Mouse (Mus musculus): ENCODE data around the gene Sult4a1. TPM values are rescaled to one million over a fixed set of nuclear protein-coding genes. Genes with fewer than 3 reads are reported as not detected.

The Sult4a1 gene
- polyA plus RNA-seq, 1 experiment from 2014 or later: 0.24 TPM

DNA sequence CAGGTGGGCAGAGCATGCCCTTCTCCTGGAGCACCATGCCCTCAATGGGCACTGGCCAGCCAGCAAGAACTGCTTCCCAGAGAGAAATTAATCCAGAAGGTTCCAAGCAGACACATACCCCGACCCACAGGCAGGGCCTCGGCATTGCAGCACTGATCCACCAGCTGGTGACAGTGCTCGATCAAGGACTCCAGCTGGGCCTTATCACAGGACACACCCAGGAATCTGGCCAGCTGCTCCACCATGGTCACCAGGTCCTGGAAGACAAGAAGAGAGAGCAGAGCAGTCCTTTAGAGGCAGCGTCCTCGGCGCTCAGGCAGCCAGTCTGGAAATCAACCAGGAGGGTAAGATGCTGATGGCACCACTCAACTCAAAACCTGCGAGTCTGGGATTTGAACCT, 25.5 kb downstream of the Sult4a1 start:
- ATAC-seq: peak; percentile 81
- WGBS: 24% methylated on average over 7 of the region's 7 CpGs
- TF ChIP-seq CTCF (IDR thresholded peaks at IDR 0.05) (0 out of 2 replicates have a peak, but pooled peaks have one; percentile 13), EP300 (IDR thresholded peaks at IDR 0.05) (no peak)

DNA sequence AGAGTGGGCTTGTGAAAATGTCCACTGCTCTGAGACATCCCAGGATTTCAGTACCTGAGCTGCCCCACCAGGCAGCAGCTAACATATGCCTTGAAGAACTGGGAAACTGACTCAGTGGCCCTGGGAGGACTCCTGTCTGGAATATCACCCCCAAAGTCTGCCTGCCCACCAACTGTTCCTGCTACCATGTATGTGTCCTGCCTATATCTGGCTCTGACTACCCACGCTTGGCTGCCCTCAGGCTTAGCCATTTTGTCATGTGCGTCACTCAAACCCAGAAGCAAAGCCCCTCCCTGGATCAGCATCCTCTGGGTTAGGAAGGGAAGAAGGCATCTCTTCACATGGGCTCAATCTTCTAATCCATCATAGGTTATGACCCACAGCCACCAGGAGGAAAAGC, 26.0 kb downstream of the Sult4a1 start:
- DNase-seq (ENCODE audit: low spot score) (no peak), ATAC-seq (no peak)
- no peak for TF ChIP-seq CTCF (IDR thresholded peaks at IDR 0.05)
- no peak for TF ChIP-seq EP300 (IDR thresholded peaks at IDR 0.05)
- no peaks in the 10 kb centered on the region for H3K9me3 ChIP-seq (ENCODE audit: low read length)
- H3K4me2 ChIP-seq (replicated peaks; ENCODE audit: low read depth, low read length): no peak overlapping the region
- no peak overlapping the region for H3K27ac ChIP-seq (ENCODE audit: low read length)
- no peaks in the 10 kb centered on the region for H3K27me3 ChIP-seq (replicated peaks; ENCODE audit: insufficient read depth, low read length)
- H3K4me1 ChIP-seq (ENCODE audit: insufficient read depth, low read depth, low read length): no peaks in the 10 kb centered on the region
- no peak overlapping the region for H3K4me3 ChIP-seq (ENCODE audit: low read depth, low read length)
- whole genome bisulfite sequencing: 86% methylated on average over 2 of the region's 2 CpGs
- no peak overlapping the region for H3K9ac ChIP-seq (replicated peaks; ENCODE audit: low read depth)
- no peaks in the 10 kb centered on the region for H3K36me3 ChIP-seq (ENCODE audit: insufficient read depth, low read length)

More for the DNA sequence above, 25.5 kb downstream of the Sult4a1 start:
- Histone ChIP-seq H3K27me3 (replicated peaks; ENCODE audit: insufficient read depth, low read length) (no peaks in the 10 kb centered on the region), H3K9ac (replicated peaks; ENCODE audit: low read depth) (no peak overlapping the region), H3K4me3 (ENCODE audit: low read depth, low read length) (no peak overlapping the region), H3K36me3 (ENCODE audit: insufficient read depth, low read length) (no peaks in the 10 kb centered on the region), H3K4me2 (replicated peaks; ENCODE audit: low read depth, low read length) (no peak overlapping the region), H3K9me3 (ENCODE audit: low read length) (no peaks in the 10 kb centered on the region), H3K27ac (ENCODE audit: low read length) (no peak overlapping the region), H3K4me1 (ENCODE audit: insufficient read depth, low read depth, low read length) (no peaks in the 10 kb centered on the region)
- peak; percentile 71 for DNase-seq (ENCODE audit: low spot score)

- no peak for ATAC-seq
- no peak overlapping the region for H3K27ac ChIP-seq (ENCODE audit: low read length)
- no peak overlapping the region for H3K4me2 ChIP-seq (replicated peaks; ENCODE audit: low read depth, low read length)
- no peaks in the 10 kb centered on the region for H3K27me3 ChIP-seq (replicated peaks; ENCODE audit: insufficient read depth, low read length)
- H3K36me3 ChIP-seq (ENCODE audit: insufficient read depth, low read length): no peaks in the 10 kb centered on the region
- DNase-seq (ENCODE audit: low spot score): no peak
- H3K4me3 ChIP-seq (ENCODE audit: low read depth, low read length): no peak overlapping the region
- H3K4me1 ChIP-seq (ENCODE audit: insufficient read depth, low read depth, low read length): no peaks in the 10 kb centered on the region
- no peaks in the 10 kb centered on the region for H3K9me3 ChIP-seq (ENCODE audit: low read length)
- TF ChIP-seq CTCF (IDR thresholded peaks at IDR 0.05) (no peak), EP300 (IDR thresholded peaks at IDR 0.05) (no peak)
- WGBS: 65% methylated on average over 13 of the region's 13 CpGs
- H3K9ac ChIP-seq (replicated peaks; ENCODE audit: low read depth): no peak overlapping the region
Measured at GRCm38 (mm10) chr15:84078667-84079066, 26.9 kb downstream of the Sult4a1 start.

DNA sequence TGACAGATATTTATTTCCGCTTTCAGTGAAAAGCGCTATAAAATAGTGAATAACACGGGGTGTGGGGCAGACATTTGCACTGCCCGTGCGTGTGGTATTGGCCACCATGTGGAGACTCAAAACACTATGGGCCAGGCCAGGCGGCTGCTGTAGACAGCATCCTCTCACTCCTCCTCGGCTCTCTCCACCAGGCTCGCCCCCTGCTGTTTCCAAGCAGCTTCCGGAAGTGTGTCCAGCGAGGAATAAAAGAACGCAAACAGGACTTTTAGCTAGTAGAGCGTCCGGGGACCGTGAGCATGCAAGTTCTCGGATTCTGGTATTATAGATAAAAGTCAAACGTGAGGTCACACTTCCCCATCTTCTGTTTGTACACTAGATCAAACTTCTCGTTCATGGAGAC, 28.4 kb downstream of the Sult4a1 start:
- Histone ChIP-seq H3K36me3 (ENCODE audit: insufficient read depth, low read length) (no peaks in the 10 kb centered on the region), H3K4me2 (replicated peaks; ENCODE audit: low read depth, low read length) (no peak overlapping the region), H3K4me3 (ENCODE audit: low read depth, low read length) (no peak overlapping the region), H3K4me1 (ENCODE audit: insufficient read depth, low read depth, low read length) (no peaks in the 10 kb centered on the region), H3K27me3 (replicated peaks; ENCODE audit: insufficient read depth, low read length) (no peaks in the 10 kb centered on the region), H3K27ac (ENCODE audit: low read length) (no peak overlapping the region), H3K9me3 (ENCODE audit: low read length) (no peaks in the 10 kb centered on the region), H3K9ac (replicated peaks; ENCODE audit: low read depth) (no peak overlapping the region)
- DNase-seq (ENCODE audit: low spot score) (no peak), ATAC-seq (no peak)
- 56% methylated on average over 17 of the region's 17 CpGs for WGBS
- TF ChIP-seq EP300 (IDR thresholded peaks at IDR 0.05) (no peak), CTCF (IDR thresholded peaks at IDR 0.05) (no peak; the same call in 1 of the 2 replicates)

- Histone ChIP-seq H3K27me3 (replicated peaks; ENCODE audit: insufficient read depth, low read length) (peaks cover 10% of the 10 kb centered on the region; the same call in 1 of the 2 replicates), H3K9me3 (ENCODE audit: low read length) (no peaks in the 10 kb centered on the region), H3K4me3 (ENCODE audit: low read depth, low read length) (no peak overlapping the region), H3K4me1 (ENCODE audit: insufficient read depth, low read depth, low read length) (no peaks in the 10 kb centered on the region), H3K27ac (ENCODE audit: low read length) (no peak overlapping the region), H3K9ac (replicated peaks; ENCODE audit: low read depth) (no peak overlapping the region), H3K4me2 (replicated peaks; ENCODE audit: low read depth, low read length) (peak overlapping the region; percentile 28; the same call in 1 of the 2 replicates), H3K36me3 (ENCODE audit: insufficient read depth, low read length) (no peaks in the 10 kb centered on the region)
- WGBS: 20% methylated on average over 17 of the region's 17 CpGs
- DNase-seq (ENCODE audit: low spot score) (no peak), ATAC-seq (no peak)
- peak; percentile 28 for TF ChIP-seq CTCF (IDR thresholded peaks at IDR 0.05)
- no peak for TF ChIP-seq EP300 (IDR thresholded peaks at IDR 0.05)
Measured at GRCm38 (mm10) chr15:84074705-84075185, 30.8 kb downstream of the Sult4a1 start.

DNA sequence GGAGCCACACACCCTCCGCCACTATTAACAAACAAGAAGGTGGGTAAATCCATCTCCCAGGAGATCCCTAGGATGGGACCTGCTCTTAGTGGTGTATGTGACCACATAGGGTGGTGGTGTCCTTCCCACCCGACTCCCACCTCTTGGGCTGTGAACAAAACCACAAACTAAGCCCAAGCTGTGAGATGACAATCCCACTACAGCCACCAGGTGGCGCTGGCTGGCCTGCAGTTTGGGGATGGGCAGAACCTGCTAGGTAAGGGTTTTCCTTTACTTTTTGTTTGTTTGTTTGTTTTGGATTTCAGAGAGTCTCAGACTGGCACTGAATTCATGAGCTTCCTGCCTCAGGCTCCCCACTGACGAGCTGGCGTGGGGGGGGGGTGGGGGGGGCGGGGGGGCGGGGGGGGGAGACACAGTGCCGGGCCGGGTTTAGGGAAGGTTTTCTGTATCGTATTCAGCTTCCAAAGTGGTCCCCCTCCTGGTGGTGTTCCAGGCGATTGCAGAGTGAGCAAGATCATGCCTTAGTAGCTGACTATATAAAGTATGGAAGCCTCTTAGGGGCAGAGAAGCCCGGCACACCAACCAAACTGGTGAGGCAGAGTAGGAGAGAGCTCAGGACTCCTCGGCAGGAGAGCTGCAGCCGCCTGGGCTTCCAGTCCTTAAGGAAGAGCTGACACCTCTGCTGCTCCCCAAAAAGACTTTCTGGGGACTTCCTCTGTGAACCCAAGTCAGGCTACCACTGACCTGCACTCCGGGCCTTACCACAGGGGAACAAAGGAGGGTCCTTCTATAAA, 31.4 kb downstream of the Sult4a1 start:
- Histone ChIP-seq H3K4me2 (replicated peaks; ENCODE audit: low read depth, low read length) (peak overlapping the region; percentile 28), H3K4me1 (ENCODE audit: insufficient read depth, low read depth, low read length) (no peaks in the 10 kb centered on the region), H3K4me3 (ENCODE audit: low read depth, low read length) (no peak overlapping the region), H3K27me3 (replicated peaks; ENCODE audit: insufficient read depth, low read length) (peaks cover 11% of the 10 kb centered on the region; the same call in 1 of the 2 replicates), H3K27ac (ENCODE audit: low read length) (no peak overlapping the region), H3K9me3 (ENCODE audit: low read length) (no peaks in the 10 kb centered on the region), H3K36me3 (ENCODE audit: insufficient read depth, low read length) (no peaks in the 10 kb centered on the region), H3K9ac (replicated peaks; ENCODE audit: low read depth) (no peak overlapping the region)
- TF ChIP-seq CTCF (IDR thresholded peaks at IDR 0.05) (peak; percentile 89), EP300 (IDR thresholded peaks at IDR 0.05) (no peak)
- no peak for ATAC-seq
- DNase-seq (ENCODE audit: low spot score): peak; percentile 41
- WGBS: 13% methylated on average over 10 of the region's 15 CpGs

Measured in lung, postnatal 0 days (tissue).